Mouse (Mus musculus): ENCODE measurements around the gene Mad1l1. TPM values are rescaled to one million over a fixed set of nuclear protein-coding genes. Genes with fewer than 3 reads are reported as not detected.

Mad1l1 gene
- polyA plus RNA-seq, 1 experiment from 2014 or later = 25.0 TPM

DNA sequence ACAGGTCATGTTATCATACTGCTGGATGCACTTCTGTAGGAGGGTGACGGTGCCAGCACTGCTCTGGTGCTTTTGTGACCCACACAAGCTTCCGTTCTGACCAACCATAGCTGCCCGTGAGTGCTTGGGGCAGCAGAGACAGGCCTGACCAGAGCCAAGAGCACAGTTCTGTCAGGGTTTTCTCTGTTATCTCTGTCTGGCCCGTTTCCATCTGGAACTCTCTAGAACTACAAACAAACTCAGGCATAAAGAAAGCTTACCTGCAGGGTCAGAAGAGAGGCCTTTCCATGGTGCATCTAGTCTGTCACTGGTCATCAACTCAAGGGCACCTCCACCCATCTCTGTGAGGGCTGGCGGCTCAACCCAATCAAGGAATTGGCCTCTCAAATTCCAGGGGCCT, 171.2 kb downstream of the Mad1l1 start:
- 80% methylated on average over 5 of the region's 5 CpGs for WGBS (ENCODE audit: insufficient replicate concordance)
- H3K27me3 ChIP-seq (ENCODE audit: control insufficient read depth, insufficient read depth, low read length) = no peaks in the 10 kb centered on the region
- no peaks in the 10 kb centered on the region for H3K36me3 ChIP-seq (ENCODE audit: control insufficient read depth, insufficient read depth, low read length)
- H3K4me3 ChIP-seq (ENCODE audit: low read depth, low read length) = no peak overlapping the region
- no peak overlapping the region for H3K4me2 ChIP-seq
- no peak overlapping the region for H3K9ac ChIP-seq (ENCODE audit: low read depth, low read length)
- H3K9me3 ChIP-seq (replicated peaks; ENCODE audit: control insufficient read depth, low read length) = no peaks in the 10 kb centered on the region
- no peak for ATAC-seq (replicated peaks; ENCODE audit: insufficient number of reproducible peaks, low FRiP score, low TSS enrichment)
- no peak overlapping the region for H3K27ac ChIP-seq (ENCODE audit: low read depth, low read length)
- H3K4me1 ChIP-seq (ENCODE audit: control insufficient read depth, insufficient read depth, low read length) = peaks cover 3% of the 10 kb centered on the region; the same call in 1 of the 2 replicates

DNA sequence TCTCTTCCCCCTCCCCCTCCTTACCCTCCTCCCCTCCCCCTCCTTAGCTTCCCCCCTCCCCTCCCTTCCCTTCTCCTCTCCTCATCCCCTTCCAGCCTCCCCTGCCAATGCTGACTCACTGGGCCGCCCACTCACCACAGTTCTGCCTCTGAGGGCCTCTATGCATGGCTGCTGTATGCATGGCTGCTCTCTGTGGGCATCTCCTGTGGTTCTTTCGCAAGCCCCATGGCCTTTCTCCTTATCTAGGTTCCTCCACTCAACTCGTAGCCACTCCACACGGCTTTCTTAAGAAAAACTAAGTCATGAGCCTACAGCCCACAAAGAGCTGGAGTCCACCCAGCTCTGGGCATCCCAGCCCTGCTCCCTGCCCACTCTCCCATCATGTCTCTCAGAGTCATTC, 172.1 kb downstream of the Mad1l1 start:
- Histone ChIP-seq H3K4me2 (no peak overlapping the region), H3K9me3 (replicated peaks; ENCODE audit: control insufficient read depth, low read length) (no peaks in the 10 kb centered on the region), H3K4me1 (ENCODE audit: control insufficient read depth, insufficient read depth, low read length) (peaks cover 3% of the 10 kb centered on the region; the same call in 1 of the 2 replicates), H3K36me3 (ENCODE audit: control insufficient read depth, insufficient read depth, low read length) (no peaks in the 10 kb centered on the region), H3K4me3 (ENCODE audit: low read depth, low read length) (no peak overlapping the region), H3K9ac (ENCODE audit: low read depth, low read length) (no peak overlapping the region), H3K27ac (ENCODE audit: low read depth, low read length) (no peak overlapping the region), H3K27me3 (ENCODE audit: control insufficient read depth, insufficient read depth, low read length) (no peaks in the 10 kb centered on the region)
- no peak for ATAC-seq (replicated peaks; ENCODE audit: insufficient number of reproducible peaks, low FRiP score, low TSS enrichment)
- 74% methylated on average over 4 of the region's 4 CpGs for WGBS (ENCODE audit: insufficient replicate concordance)

DNA sequence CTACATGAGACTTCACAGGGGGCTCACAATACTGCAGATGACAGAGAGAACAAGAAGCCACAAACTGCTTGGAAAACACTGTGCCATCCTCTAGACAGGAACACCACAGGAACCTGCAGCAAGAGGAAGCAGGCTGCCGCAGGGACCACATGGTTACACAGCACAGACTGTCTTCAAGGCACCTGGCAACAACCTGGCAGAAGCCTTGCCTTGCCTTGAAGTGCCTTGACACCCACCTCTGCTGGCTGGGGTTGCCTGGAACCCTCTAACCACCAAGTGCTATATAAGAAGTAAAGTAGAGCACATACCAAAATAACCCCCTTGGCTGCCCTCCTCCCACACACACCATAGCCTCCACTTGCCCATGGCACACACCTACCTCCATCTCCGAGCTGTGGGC, 177.8 kb downstream of the Mad1l1 start:
- WGBS (ENCODE audit: insufficient replicate concordance) = 86% methylated on average over 2 of the region's 2 CpGs
- no peak overlapping the region for H3K9ac ChIP-seq (ENCODE audit: low read depth, low read length)

GRCm38 (mm10) chr5:140141336-140141735, 180.0 kb downstream of the Mad1l1 start:
- Histone ChIP-seq H3K4me2 (no peak overlapping the region), H3K4me1 (ENCODE audit: control insufficient read depth, insufficient read depth, low read length) (no peaks in the 10 kb centered on the region), H3K9ac (ENCODE audit: low read depth, low read length) (no peak overlapping the region), H3K27ac (ENCODE audit: low read depth, low read length) (no peak overlapping the region), H3K36me3 (ENCODE audit: control insufficient read depth, insufficient read depth, low read length) (no peaks in the 10 kb centered on the region), H3K9me3 (replicated peaks; ENCODE audit: control insufficient read depth, low read length) (no peaks in the 10 kb centered on the region), H3K4me3 (ENCODE audit: low read depth, low read length) (no peak overlapping the region), H3K27me3 (ENCODE audit: control insufficient read depth, insufficient read depth, low read length) (no peaks in the 10 kb centered on the region)
- WGBS (ENCODE audit: insufficient replicate concordance) = 70% methylated on average over 4 of the region's 4 CpGs
- no peak for ATAC-seq (replicated peaks; ENCODE audit: insufficient number of reproducible peaks, low FRiP score, low TSS enrichment)

More for the DNA sequence above, 177.8 kb downstream of the Mad1l1 start:
- Histone ChIP-seq H3K9me3 (replicated peaks; ENCODE audit: control insufficient read depth, low read length) (no peaks in the 10 kb centered on the region), H3K4me2 (no peak overlapping the region), H3K4me1 (ENCODE audit: control insufficient read depth, insufficient read depth, low read length) (no peaks in the 10 kb centered on the region), H3K4me3 (ENCODE audit: low read depth, low read length) (no peak overlapping the region), H3K27ac (ENCODE audit: low read depth, low read length) (no peak overlapping the region), H3K36me3 (ENCODE audit: control insufficient read depth, insufficient read depth, low read length) (no peaks in the 10 kb centered on the region), H3K27me3 (ENCODE audit: control insufficient read depth, insufficient read depth, low read length) (no peaks in the 10 kb centered on the region)
- no peak for ATAC-seq (replicated peaks; ENCODE audit: insufficient number of reproducible peaks, low FRiP score, low TSS enrichment)

GRCm38 (mm10) chr5:140140214-140140613, 181.1 kb downstream of the Mad1l1 start:
- Histone ChIP-seq H3K4me1 (ENCODE audit: control insufficient read depth, insufficient read depth, low read length) (peaks cover 5% of the 10 kb centered on the region; the same call in 1 of the 2 replicates), H3K36me3 (ENCODE audit: control insufficient read depth, insufficient read depth, low read length) (no peaks in the 10 kb centered on the region), H3K4me2 (no peak overlapping the region), H3K9me3 (replicated peaks; ENCODE audit: control insufficient read depth, low read length) (no peaks in the 10 kb centered on the region), H3K27ac (ENCODE audit: low read depth, low read length) (no peak overlapping the region), H3K4me3 (ENCODE audit: low read depth, low read length) (no peak overlapping the region), H3K27me3 (ENCODE audit: control insufficient read depth, insufficient read depth, low read length) (no peaks in the 10 kb centered on the region), H3K9ac (ENCODE audit: low read depth, low read length) (no peak overlapping the region)
- ATAC-seq (replicated peaks; ENCODE audit: insufficient number of reproducible peaks, low FRiP score, low TSS enrichment) = no peak

- H3K9me3 ChIP-seq (replicated peaks; ENCODE audit: control insufficient read depth, low read length) = no peaks in the 10 kb centered on the region
- no peaks in the 10 kb centered on the region for H3K36me3 ChIP-seq (ENCODE audit: control insufficient read depth, insufficient read depth, low read length)
- no peak overlapping the region for H3K4me2 ChIP-seq
- no peak overlapping the region for H3K9ac ChIP-seq (ENCODE audit: low read depth, low read length)
- H3K27ac ChIP-seq (ENCODE audit: low read depth, low read length) = no peak overlapping the region
- peaks cover 5% of the 10 kb centered on the region; the same call in 1 of the 2 replicates for H3K4me1 ChIP-seq (ENCODE audit: control insufficient read depth, insufficient read depth, low read length)
- 75% methylated on average over 8 of the region's 8 CpGs for WGBS (ENCODE audit: insufficient replicate concordance)
- H3K4me3 ChIP-seq (ENCODE audit: low read depth, low read length) = no peak overlapping the region
- H3K27me3 ChIP-seq (ENCODE audit: control insufficient read depth, insufficient read depth, low read length) = no peaks in the 10 kb centered on the region
- no peak for ATAC-seq (replicated peaks; ENCODE audit: insufficient number of reproducible peaks, low FRiP score, low TSS enrichment)
Measured at GRCm38 (mm10) chr5:140135734-140136625, 185.4 kb downstream of the Mad1l1 start.

- Histone ChIP-seq H3K4me1 (ENCODE audit: control insufficient read depth, insufficient read depth, low read length) (peaks cover 5% of the 10 kb centered on the region; the same call in 1 of the 2 replicates), H3K9ac (ENCODE audit: low read depth, low read length) (no peak overlapping the region), H3K4me2 (no peak overlapping the region), H3K9me3 (replicated peaks; ENCODE audit: control insufficient read depth, low read length) (no peaks in the 10 kb centered on the region), H3K4me3 (ENCODE audit: low read depth, low read length) (no peak overlapping the region), H3K27ac (ENCODE audit: low read depth, low read length) (no peak overlapping the region), H3K27me3 (ENCODE audit: control insufficient read depth, insufficient read depth, low read length) (no peaks in the 10 kb centered on the region), H3K36me3 (ENCODE audit: control insufficient read depth, insufficient read depth, low read length) (no peaks in the 10 kb centered on the region)
- no peak for ATAC-seq (replicated peaks; ENCODE audit: insufficient number of reproducible peaks, low FRiP score, low TSS enrichment)
- WGBS (ENCODE audit: insufficient replicate concordance) = 85% methylated on average over 7 of the region's 7 CpGs
Measured at GRCm38 (mm10) chr5:140134021-140134420, 187.3 kb downstream of the Mad1l1 start.

DNA sequence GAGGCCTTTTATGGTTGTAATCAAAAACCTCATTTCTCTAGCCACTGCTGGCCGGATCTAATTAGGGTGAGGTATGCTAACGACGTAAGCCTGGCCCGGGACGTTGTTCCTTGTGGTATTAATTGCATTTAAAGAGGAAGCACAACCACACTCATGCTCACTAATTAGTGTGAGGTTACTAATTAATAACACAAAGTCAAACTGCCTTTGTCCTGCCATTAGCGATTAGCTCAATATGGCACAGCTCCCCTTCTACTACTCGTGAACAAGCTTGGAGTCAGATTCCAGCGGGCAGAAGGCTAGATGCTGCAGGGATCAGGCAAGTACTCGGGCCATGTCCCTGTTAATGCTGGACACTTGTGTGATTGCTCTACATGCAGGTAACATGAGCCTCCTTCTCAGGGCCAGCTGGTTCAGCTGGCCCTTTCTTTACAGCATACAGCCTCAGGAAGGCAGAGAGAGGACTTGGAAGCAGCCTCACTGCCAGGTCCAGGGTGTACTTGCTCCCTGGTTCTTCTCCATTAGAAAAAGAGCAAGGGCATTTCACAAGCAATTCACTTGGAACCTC, 192.9 kb downstream of the Mad1l1 start:
- Histone ChIP-seq H3K27ac (ENCODE audit: low read depth, low read length) (no peak overlapping the region), H3K9me3 (replicated peaks; ENCODE audit: control insufficient read depth, low read length) (no peaks in the 10 kb centered on the region), H3K4me2 (no peak overlapping the region), H3K4me1 (ENCODE audit: control insufficient read depth, insufficient read depth, low read length) (no peaks in the 10 kb centered on the region), H3K9ac (ENCODE audit: low read depth, low read length) (no peak overlapping the region), H3K36me3 (ENCODE audit: control insufficient read depth, insufficient read depth, low read length) (no peaks in the 10 kb centered on the region), H3K4me3 (ENCODE audit: low read depth, low read length) (no peak overlapping the region), H3K27me3 (ENCODE audit: control insufficient read depth, insufficient read depth, low read length) (no peaks in the 10 kb centered on the region)
- ATAC-seq (replicated peaks; ENCODE audit: insufficient number of reproducible peaks, low FRiP score, low TSS enrichment) = no peak
- WGBS (ENCODE audit: insufficient replicate concordance) = 81% methylated on average over 9 of the region's 9 CpGs

Measured in heart, embryonic 11.5 days (tissue).